Mouse (Mus musculus): Measurements from ENCODE around the gene Eva1b. TPM values are rescaled to one million over a fixed set of nuclear protein-coding genes. Genes with fewer than 3 reads are reported as not detected.

Gene Eva1b
- polyA plus RNA-seq, 1 experiment = 57.5 TPM

- H3K36me3 ChIP-seq (ENCODE audit: control insufficient read depth, insufficient read depth, low read length) = no peaks in the 10 kb centered on the region
- WGBS = 15% methylated on average over 7 of the region's 7 CpGs
- H3K27me3 ChIP-seq (ENCODE audit: control insufficient read depth, insufficient read depth, low read length) = no peaks in the 10 kb centered on the region
- peaks cover 19% of the 10 kb centered on the region; the same call in 1 of the 2 replicates for H3K4me1 ChIP-seq (ENCODE audit: control insufficient read depth, insufficient read depth, insufficient read length)
- TF ChIP-seq POLR2A (IDR thresholded peaks at IDR 0.05; ENCODE audit: low read depth, low read length) = no peak
- no peak for TF ChIP-seq CTCF (IDR thresholded peaks at IDR 0.05; ENCODE audit: extremely low read depth, insufficient read depth, insufficient read length, insufficient replicate concordance)
- peak overlapping the region; percentile 7; the same call in 1 of the 2 replicates for H3K4me3 ChIP-seq (ENCODE audit: extremely low read depth, insufficient read depth, insufficient read length)
- peak overlapping the region; percentile 88 for H3K27ac ChIP-seq (ENCODE audit: insufficient read depth, low read length)
- no peak for DNase-seq (ENCODE audit: low read depth in 1 of 2, low spot score in 2 of 2)
Observed at GRCm38 (mm10) chr4:126111153-126111549, 36.4 kb upstream of the Eva1b start.

DNA sequence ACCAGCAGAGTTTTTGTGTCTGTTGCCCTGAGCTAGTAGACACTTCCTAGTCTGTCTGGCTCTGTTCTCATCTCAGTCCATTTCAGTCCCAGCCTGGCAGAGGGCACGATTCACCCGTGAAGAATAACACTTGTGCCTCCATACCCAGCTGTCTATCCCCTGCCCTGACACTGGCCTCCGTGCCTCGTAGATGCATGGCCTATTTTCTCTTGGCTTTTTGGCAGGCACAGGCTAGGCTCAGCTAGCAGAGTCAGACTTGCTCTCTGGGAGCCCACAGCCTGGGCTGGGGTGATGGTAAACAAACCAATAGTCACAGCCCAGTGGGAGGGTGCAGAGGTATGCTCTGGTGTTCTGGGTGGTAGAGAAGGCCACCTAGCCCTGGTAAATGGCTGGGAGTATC lies 34.3 kb upstream of the Eva1b start:
- Histone ChIP-seq H3K4me1 (ENCODE audit: control insufficient read depth, insufficient read depth, insufficient read length) (peaks cover 19% of the 10 kb centered on the region; the same call in 1 of the 2 replicates), H3K4me3 (ENCODE audit: extremely low read depth, insufficient read depth, insufficient read length) (no peak overlapping the region), H3K27me3 (ENCODE audit: control insufficient read depth, insufficient read depth, low read length) (no peaks in the 10 kb centered on the region), H3K36me3 (ENCODE audit: control insufficient read depth, insufficient read depth, low read length) (no peaks in the 10 kb centered on the region), H3K27ac (ENCODE audit: insufficient read depth, low read length) (no peak overlapping the region)
- DNase-seq (ENCODE audit: low read depth in 1 of 2, low spot score in 2 of 2) = no peak
- 70% methylated on average over 4 of the region's 4 CpGs for WGBS
- TF ChIP-seq POLR2A (IDR thresholded peaks at IDR 0.05; ENCODE audit: low read depth, low read length) = no peak
- TF ChIP-seq CTCF (IDR thresholded peaks at IDR 0.05; ENCODE audit: extremely low read depth, insufficient read depth, insufficient read length, insufficient replicate concordance) = no peak

- peaks cover 19% of the 10 kb centered on the region; the same call in 1 of the 2 replicates for H3K4me1 ChIP-seq (ENCODE audit: control insufficient read depth, insufficient read depth, insufficient read length)
Observed at GRCm38 (mm10) chr4:126113943-126114342, 33.6 kb upstream of the Eva1b start.

GRCm38 (mm10) chr4:126115411-126115810 lies 32.1 kb upstream of the Eva1b start:
- H3K4me3 ChIP-seq (ENCODE audit: extremely low read depth, insufficient read depth, insufficient read length) = no peak overlapping the region
- no peak for DNase-seq (ENCODE audit: low read depth in 1 of 2, low spot score in 2 of 2)
- TF ChIP-seq CTCF (IDR thresholded peaks at IDR 0.05; ENCODE audit: extremely low read depth, insufficient read depth, insufficient read length, insufficient replicate concordance) (no peak), POLR2A (IDR thresholded peaks at IDR 0.05; ENCODE audit: low read depth, low read length) (no peak)
- peaks cover 9% of the 10 kb centered on the region; the same call in 1 of the 2 replicates for H3K4me1 ChIP-seq (ENCODE audit: control insufficient read depth, insufficient read depth, insufficient read length)
- H3K27ac ChIP-seq (ENCODE audit: insufficient read depth, low read length) = no peak overlapping the region
- WGBS = 92% methylated on average over 9 of the region's 9 CpGs
- no peaks in the 10 kb centered on the region for H3K27me3 ChIP-seq (ENCODE audit: control insufficient read depth, insufficient read depth, low read length)
- H3K36me3 ChIP-seq (ENCODE audit: control insufficient read depth, insufficient read depth, low read length) = no peaks in the 10 kb centered on the region

More at GRCm38 (mm10) chr4:126113943-126114342, 33.6 kb upstream of the Eva1b start:
- Histone ChIP-seq H3K4me3 (ENCODE audit: extremely low read depth, insufficient read depth, insufficient read length) (no peak overlapping the region), H3K36me3 (ENCODE audit: control insufficient read depth, insufficient read depth, low read length) (no peaks in the 10 kb centered on the region), H3K27me3 (ENCODE audit: control insufficient read depth, insufficient read depth, low read length) (no peaks in the 10 kb centered on the region), H3K27ac (ENCODE audit: insufficient read depth, low read length) (no peak overlapping the region)
- no peak for TF ChIP-seq POLR2A (IDR thresholded peaks at IDR 0.05; ENCODE audit: low read depth, low read length)
- TF ChIP-seq CTCF (IDR thresholded peaks at IDR 0.05; ENCODE audit: extremely low read depth, insufficient read depth, insufficient read length, insufficient replicate concordance) = peak; percentile 71; the same call in 1 of the 2 replicates
- 19% methylated on average over 6 of the region's 6 CpGs for WGBS
- peak; percentile 42 to 51 for DNase-seq (ENCODE audit: low read depth in 1 of 2, low spot score in 2 of 2)

DNA sequence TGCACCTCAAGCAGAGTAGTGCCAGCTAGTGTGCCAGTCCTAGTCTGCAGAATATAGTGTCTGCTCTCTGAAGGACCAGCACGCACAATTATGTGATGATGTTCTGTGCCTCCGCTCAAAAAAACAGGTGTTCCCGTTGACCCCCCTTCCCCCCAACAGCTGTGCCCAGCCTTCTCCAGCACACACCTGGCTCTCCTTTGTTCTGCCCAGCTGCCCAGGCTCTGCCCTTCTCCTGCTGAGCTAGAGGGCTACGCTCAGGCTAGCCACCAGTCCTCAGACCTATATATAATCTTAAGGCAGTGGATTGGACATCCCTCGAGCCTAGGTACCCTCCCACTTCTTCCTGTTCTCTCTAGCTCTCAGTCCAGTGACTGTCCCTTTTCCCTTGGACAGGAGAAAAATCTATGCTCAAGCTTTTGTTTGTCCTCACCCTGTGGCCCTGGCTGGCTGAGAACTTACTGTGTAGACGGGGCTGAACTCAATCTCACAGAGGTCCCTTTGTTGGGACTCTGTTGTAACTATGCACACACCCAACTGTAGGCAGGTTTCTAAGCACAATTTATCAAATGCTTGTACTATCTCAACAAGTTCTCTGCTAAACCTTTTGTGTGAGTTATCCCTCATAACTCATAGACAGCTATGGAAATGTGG lies 31.5 kb upstream of the Eva1b start:
- H3K27ac ChIP-seq (ENCODE audit: insufficient read depth, low read length) = no peak overlapping the region
- TF ChIP-seq POLR2A (IDR thresholded peaks at IDR 0.05; ENCODE audit: low read depth, low read length) (no peak), CTCF (IDR thresholded peaks at IDR 0.05; ENCODE audit: extremely low read depth, insufficient read depth, insufficient read length, insufficient replicate concordance) (no peak)
- H3K4me3 ChIP-seq (ENCODE audit: extremely low read depth, insufficient read depth, insufficient read length) = no peak overlapping the region
- H3K4me1 ChIP-seq (ENCODE audit: control insufficient read depth, insufficient read depth, insufficient read length) = peaks cover 8% of the 10 kb centered on the region; the same call in 1 of the 2 replicates
- WGBS = 80% methylated on average over 6 of the region's 6 CpGs
- H3K36me3 ChIP-seq (ENCODE audit: control insufficient read depth, insufficient read depth, low read length) = no peaks in the 10 kb centered on the region
- no peak for DNase-seq (ENCODE audit: low read depth in 1 of 2, low spot score in 2 of 2)
- no peaks in the 10 kb centered on the region for H3K27me3 ChIP-seq (ENCODE audit: control insufficient read depth, insufficient read depth, low read length)

- H3K27ac ChIP-seq (ENCODE audit: insufficient read depth, low read length) = no peak overlapping the region
- TF ChIP-seq CTCF (IDR thresholded peaks at IDR 0.05; ENCODE audit: extremely low read depth, insufficient read depth, insufficient read length, insufficient replicate concordance) (no peak), POLR2A (IDR thresholded peaks at IDR 0.05; ENCODE audit: low read depth, low read length) (no peak)
- 0 out of 2 replicates have a peak, but pooled peaks cover 1% of the 10 kb centered on the region for H3K4me1 ChIP-seq (ENCODE audit: control insufficient read depth, insufficient read depth, insufficient read length)
- no peaks in the 10 kb centered on the region for H3K36me3 ChIP-seq (ENCODE audit: control insufficient read depth, insufficient read depth, low read length)
- 90% methylated on average over 8 of the region's 8 CpGs for WGBS
- no peak for DNase-seq (ENCODE audit: low read depth in 1 of 2, low spot score in 2 of 2)
- H3K4me3 ChIP-seq (ENCODE audit: extremely low read depth, insufficient read depth, insufficient read length) = no peak overlapping the region
- no peaks in the 10 kb centered on the region for H3K27me3 ChIP-seq (ENCODE audit: control insufficient read depth, insufficient read depth, low read length)
Observed at GRCm38 (mm10) chr4:126117116-126117515, 30.4 kb upstream of the Eva1b start.

GRCm38 (mm10) chr4:126118651-126119050 lies 28.9 kb upstream of the Eva1b start:
- 89% methylated on average over 4 of the region's 4 CpGs for WGBS

More at GRCm38 (mm10) chr4:126118651-126119050, 28.9 kb upstream of the Eva1b start:
- no peak overlapping the region for H3K4me3 ChIP-seq (ENCODE audit: extremely low read depth, insufficient read depth, insufficient read length)
- no peak overlapping the region for H3K27ac ChIP-seq (ENCODE audit: insufficient read depth, low read length)
- 0 out of 2 replicates have a peak, but pooled peaks cover under 1% of the 10 kb centered on the region for H3K36me3 ChIP-seq (ENCODE audit: control insufficient read depth, insufficient read depth, low read length)
- TF ChIP-seq CTCF (IDR thresholded peaks at IDR 0.05; ENCODE audit: extremely low read depth, insufficient read depth, insufficient read length, insufficient replicate concordance) = no peak
- TF ChIP-seq POLR2A (IDR thresholded peaks at IDR 0.05; ENCODE audit: low read depth, low read length) = no peak
- no peaks in the 10 kb centered on the region for H3K4me1 ChIP-seq (ENCODE audit: control insufficient read depth, insufficient read depth, insufficient read length)
- no peaks in the 10 kb centered on the region for H3K27me3 ChIP-seq (ENCODE audit: control insufficient read depth, insufficient read depth, low read length)
- DNase-seq (ENCODE audit: low read depth in 1 of 2, low spot score in 2 of 2) = no peak

Data from spleen, adult 2 months (tissue).